Mouse (Mus musculus): ENCODE results near the gene Baiap2l1. TPM values are rescaled to one million over a fixed set of nuclear protein-coding genes. Genes with fewer than 3 reads are reported as not detected.

The Baiap2l1 gene
- polyA plus RNA-seq, 1 experiment = 5.1 TPM

GRCm38 (mm10) chr5:144318286-144318685, 39.6 kb downstream of the Baiap2l1 start:
- H3K27ac ChIP-seq (ENCODE audit: insufficient read depth, low read length) = no peak overlapping the region
- H3K4me3 ChIP-seq (ENCODE audit: insufficient read depth, low read length) = no peak overlapping the region
- TF ChIP-seq POLR2A (IDR thresholded peaks at IDR 0.05; ENCODE audit: low read depth, low read length) = no peak
- no peak for TF ChIP-seq CTCF (IDR thresholded peaks at IDR 0.05; ENCODE audit: borderline replicate concordance, insufficient read depth, low read length)
- H3K4me1 ChIP-seq (ENCODE audit: control insufficient read depth, insufficient read depth, low read length) = peaks cover 15% of the 10 kb centered on the region

GRCm38 (mm10) chr5:144317426-144317825, 40.5 kb downstream of the Baiap2l1 start:
- TF ChIP-seq POLR2A (IDR thresholded peaks at IDR 0.05; ENCODE audit: low read depth, low read length) (no peak), CTCF (IDR thresholded peaks at IDR 0.05; ENCODE audit: borderline replicate concordance, insufficient read depth, low read length) (no peak)
- Histone ChIP-seq H3K4me3 (ENCODE audit: insufficient read depth, low read length) (no peak overlapping the region), H3K4me1 (ENCODE audit: control insufficient read depth, insufficient read depth, low read length) (peaks cover 16% of the 10 kb centered on the region), H3K27ac (ENCODE audit: insufficient read depth, low read length) (no peak overlapping the region)

GRCm38 (mm10) chr5:144316442-144316841, 41.5 kb downstream of the Baiap2l1 start:
- TF ChIP-seq CTCF (IDR thresholded peaks at IDR 0.05; ENCODE audit: borderline replicate concordance, insufficient read depth, low read length) (no peak), POLR2A (IDR thresholded peaks at IDR 0.05; ENCODE audit: low read depth, low read length) (no peak)
- no peak overlapping the region for H3K4me3 ChIP-seq (ENCODE audit: insufficient read depth, low read length)
- no peak overlapping the region for H3K27ac ChIP-seq (ENCODE audit: insufficient read depth, low read length)
- peaks cover 12% of the 10 kb centered on the region for H3K4me1 ChIP-seq (ENCODE audit: control insufficient read depth, insufficient read depth, low read length)

- no peak overlapping the region for H3K27ac ChIP-seq (ENCODE audit: insufficient read depth, low read length)
- no peak overlapping the region for H3K4me3 ChIP-seq (ENCODE audit: insufficient read depth, low read length)
- peaks cover 12% of the 10 kb centered on the region for H3K4me1 ChIP-seq (ENCODE audit: control insufficient read depth, insufficient read depth, low read length)
- TF ChIP-seq POLR2A (IDR thresholded peaks at IDR 0.05; ENCODE audit: low read depth, low read length) (no peak), CTCF (IDR thresholded peaks at IDR 0.05; ENCODE audit: borderline replicate concordance, insufficient read depth, low read length) (no peak)
Measured at GRCm38 (mm10) chr5:144314731-144315494, 43.0 kb downstream of the Baiap2l1 start.

GRCm38 (mm10) chr5:144313335-144313734, 44.6 kb downstream of the Baiap2l1 start:
- TF ChIP-seq POLR2A (IDR thresholded peaks at IDR 0.05; ENCODE audit: low read depth, low read length) = no peak
- TF ChIP-seq CTCF (IDR thresholded peaks at IDR 0.05; ENCODE audit: borderline replicate concordance, insufficient read depth, low read length) = no peak
- H3K27ac ChIP-seq (ENCODE audit: insufficient read depth, low read length) = no peak overlapping the region
- no peak overlapping the region for H3K4me3 ChIP-seq (ENCODE audit: insufficient read depth, low read length)
- H3K4me1 ChIP-seq (ENCODE audit: control insufficient read depth, insufficient read depth, low read length) = peaks cover 12% of the 10 kb centered on the region

- peaks cover 10% of the 10 kb centered on the region for H3K4me1 ChIP-seq (ENCODE audit: control insufficient read depth, insufficient read depth, low read length)
- no peak for TF ChIP-seq CTCF (IDR thresholded peaks at IDR 0.05; ENCODE audit: borderline replicate concordance, insufficient read depth, low read length)
- TF ChIP-seq POLR2A (IDR thresholded peaks at IDR 0.05; ENCODE audit: low read depth, low read length) = no peak
- H3K4me3 ChIP-seq (ENCODE audit: insufficient read depth, low read length) = no peak overlapping the region
- H3K27ac ChIP-seq (ENCODE audit: insufficient read depth, low read length) = no peak overlapping the region
Measured at GRCm38 (mm10) chr5:144312183-144312582, 45.7 kb downstream of the Baiap2l1 start.

GRCm38 (mm10) chr5:144308929-144309328, 49.0 kb downstream of the Baiap2l1 start:
- no peak for TF ChIP-seq POLR2A (IDR thresholded peaks at IDR 0.05; ENCODE audit: low read depth, low read length)
- TF ChIP-seq CTCF (IDR thresholded peaks at IDR 0.05; ENCODE audit: borderline replicate concordance, insufficient read depth, low read length) = no peak
- Histone ChIP-seq H3K4me3 (ENCODE audit: insufficient read depth, low read length) (no peak overlapping the region), H3K27ac (ENCODE audit: insufficient read depth, low read length) (no peak overlapping the region), H3K4me1 (ENCODE audit: control insufficient read depth, insufficient read depth, low read length) (peaks cover 6% of the 10 kb centered on the region)

- Histone ChIP-seq H3K4me1 (ENCODE audit: control insufficient read depth, insufficient read depth, low read length) (no peaks in the 10 kb centered on the region), H3K4me3 (ENCODE audit: insufficient read depth, low read length) (no peak overlapping the region), H3K27ac (ENCODE audit: insufficient read depth, low read length) (no peak overlapping the region)
- TF ChIP-seq CTCF (IDR thresholded peaks at IDR 0.05; ENCODE audit: borderline replicate concordance, insufficient read depth, low read length) = no peak
- no peak for TF ChIP-seq POLR2A (IDR thresholded peaks at IDR 0.05; ENCODE audit: low read depth, low read length)
Measured at GRCm38 (mm10) chr5:144303071-144303470, 54.8 kb downstream of the Baiap2l1 start.

- H3K27ac ChIP-seq (ENCODE audit: insufficient read depth, low read length) = no peak overlapping the region
- TF ChIP-seq POLR2A (IDR thresholded peaks at IDR 0.05; ENCODE audit: low read depth, low read length) = no peak
- TF ChIP-seq CTCF (IDR thresholded peaks at IDR 0.05; ENCODE audit: borderline replicate concordance, insufficient read depth, low read length) = no peak
Measured at GRCm38 (mm10) chr5:144296090-144296604, 61.8 kb downstream of the Baiap2l1 start.

GRCm38 (mm10) chr5:144295357-144295756, 62.6 kb downstream of the Baiap2l1 start:
- Histone ChIP-seq H3K4me3 (ENCODE audit: insufficient read depth, low read length) (no peak overlapping the region), H3K27ac (ENCODE audit: insufficient read depth, low read length) (no peak overlapping the region), H3K4me1 (ENCODE audit: control insufficient read depth, insufficient read depth, low read length) (0 out of 2 replicates have a peak, but pooled peaks cover 3% of the 10 kb centered on the region)
- no peak for TF ChIP-seq CTCF (IDR thresholded peaks at IDR 0.05; ENCODE audit: borderline replicate concordance, insufficient read depth, low read length)
- TF ChIP-seq POLR2A (IDR thresholded peaks at IDR 0.05; ENCODE audit: low read depth, low read length) = no peak

More at GRCm38 (mm10) chr5:144296090-144296604, 61.8 kb downstream of the Baiap2l1 start:
- Histone ChIP-seq H3K4me3 (ENCODE audit: insufficient read depth, low read length) (no peak overlapping the region), H3K4me1 (ENCODE audit: control insufficient read depth, insufficient read depth, low read length) (0 out of 2 replicates have a peak, but pooled peaks cover 3% of the 10 kb centered on the region)
